Mouse (Mus musculus): ENCODE results near the gene Trp53bp1. TPM values are rescaled to one million over a fixed set of nuclear protein-coding genes. Genes with fewer than 3 reads are reported as not detected.

Trp53bp1 gene
- polyA plus RNA-seq (2021), result 58.4 TPM

GRCm38 (mm10) chr2:121271236-121271927 is at the start of gene Trp53bp1:
Gene Trp53bp1 (minus strand): TSS chr2:121271407.
- ChIA-PET CTCF (no interaction called here), POLR2A (interaction anchor here (0.6 kb wide), 1 partner anchor 42 kb away, joined by 4 read pairs; no protein-coding TSS in a partner anchor)
- in situ Hi-C loops (cut with MboI; ENCODE audit: low pct_unique_long_range_greater_than_20kb), result no loop called here
- TF ChIP-seq CTCF (IDR thresholded peaks at IDR 0.05), result no peak
- peaks cover 6% of the 10 kb centered on the region for H3K27me3 ChIP-seq
- ATAC-seq (peak; percentile 93), DNase-seq (ENCODE audit: low read depth, low spot score) (peak; percentile 63)

GRCm38 (mm10) chr2:121316278-121316677 is 45.1 kb upstream of the Trp53bp1 start:
- CTCF ChIA-PET, result no interaction called here
- ATAC-seq, result no peak
- TF ChIP-seq CTCF (IDR thresholded peaks at IDR 0.05), result no peak
- no peaks in the 10 kb centered on the region for H3K27me3 ChIP-seq
- in situ Hi-C loops (cut with MboI; ENCODE audit: low pct_unique_long_range_greater_than_20kb), result no loop called here
- DNase-seq (ENCODE audit: low read depth, low spot score), result no peak
- POLR2A ChIA-PET, result no interaction called here

GRCm38 (mm10) chr2:121308997-121309416 is 37.8 kb upstream of the Trp53bp1 start:
- no peak for TF ChIP-seq CTCF (IDR thresholded peaks at IDR 0.05)
- no peaks in the 10 kb centered on the region for H3K27me3 ChIP-seq
- ChIA-PET CTCF (interaction anchor here (1.1 to 1.5 kb wide), 2 partner anchors 10 to 15 kb away, joined by 3 to 6 read pairs; no protein-coding TSS in a partner anchor), POLR2A (interaction anchor here (0.6 kb wide), 1 partner anchor 17 kb away, joined by 4 read pairs; no protein-coding TSS in a partner anchor)
- ATAC-seq, result no peak
- DNase-seq (ENCODE audit: low read depth, low spot score), result no peak
- in situ Hi-C loops (cut with MboI; ENCODE audit: low pct_unique_long_range_greater_than_20kb), result no loop called here

GRCm38 (mm10) chr2:121300036-121300435 is 28.8 kb upstream of the Trp53bp1 start:
- ATAC-seq (no peak), DNase-seq (ENCODE audit: low read depth, low spot score) (no peak)
- in situ Hi-C loops (cut with MboI; ENCODE audit: low pct_unique_long_range_greater_than_20kb), result no loop called here
- TF ChIP-seq CTCF (IDR thresholded peaks at IDR 0.05), result no peak
- ChIA-PET POLR2A (no interaction called here), CTCF (interaction anchor here (1.0 kb wide), 1 partner anchor 10 kb away, joined by 3 read pairs; no protein-coding TSS in a partner anchor)
- no peaks in the 10 kb centered on the region for H3K27me3 ChIP-seq

- in situ Hi-C loops (cut with MboI; ENCODE audit: low pct_unique_long_range_greater_than_20kb), result no loop called here
- ATAC-seq, result no peak
- no peak for TF ChIP-seq CTCF (IDR thresholded peaks at IDR 0.05)
- CTCF ChIA-PET, result interaction anchor here (1.0 kb wide), 1 partner anchor 9 kb away, joined by 3 read pairs; no protein-coding TSS in a partner anchor
- DNase-seq (ENCODE audit: low read depth, low spot score), result no peak
- POLR2A ChIA-PET, result no interaction called here
- no peaks in the 10 kb centered on the region for H3K27me3 ChIP-seq
Observed at GRCm38 (mm10) chr2:121299471-121299870, 28.3 kb upstream of the Trp53bp1 start.

GRCm38 (mm10) chr2:121298131-121298530 is 26.9 kb upstream of the Trp53bp1 start:
- ATAC-seq, result no peak
- no peaks in the 10 kb centered on the region for H3K27me3 ChIP-seq
- in situ Hi-C loops (cut with MboI; ENCODE audit: low pct_unique_long_range_greater_than_20kb), result no loop called here
- no peak for DNase-seq (ENCODE audit: low read depth, low spot score)
- POLR2A ChIA-PET, result interaction anchor here (0.8 kb wide), 1 partner anchor 10 kb away, joined by 5 read pairs; no protein-coding TSS in a partner anchor
- no peak for TF ChIP-seq CTCF (IDR thresholded peaks at IDR 0.05)
- CTCF ChIA-PET, result interaction anchor here (1.2 kb wide), 1 partner anchor 9 kb away, joined by 3 read pairs; no protein-coding TSS in a partner anchor

- CTCF ChIA-PET, result interaction anchor here (1.2 kb wide), 1 partner anchor 9 kb away, joined by 3 read pairs; no protein-coding TSS in a partner anchor
- POLR2A ChIA-PET, result interaction anchor here (0.8 kb wide), 1 partner anchor 11 kb away, joined by 5 read pairs; no protein-coding TSS in a partner anchor
- ATAC-seq (no peak), DNase-seq (ENCODE audit: low read depth, low spot score) (no peak)
- TF ChIP-seq CTCF (IDR thresholded peaks at IDR 0.05), result no peak
- H3K27me3 ChIP-seq, result no peaks in the 10 kb centered on the region
- in situ Hi-C loops (cut with MboI; ENCODE audit: low pct_unique_long_range_greater_than_20kb), result no loop called here
Observed at GRCm38 (mm10) chr2:121297701-121298100, 26.5 kb upstream of the Trp53bp1 start.

GRCm38 (mm10) chr2:121296754-121297231 is 25.6 kb upstream of the Trp53bp1 start:
- CTCF ChIA-PET, result interaction anchor here (1.4 kb wide), 1 partner anchor 23 kb away, joined by 3 read pairs; no protein-coding TSS in a partner anchor
- DNase-seq (ENCODE audit: low read depth, low spot score) (no peak), ATAC-seq (no peak)
- TF ChIP-seq CTCF (IDR thresholded peaks at IDR 0.05), result no peak
- POLR2A ChIA-PET, result no interaction called here
- no peaks in the 10 kb centered on the region for H3K27me3 ChIP-seq
- in situ Hi-C loops (cut with MboI; ENCODE audit: low pct_unique_long_range_greater_than_20kb), result no loop called here

- DNase-seq (ENCODE audit: low read depth, low spot score), result no peak
- ChIA-PET POLR2A (interaction anchor here (1.4 kb wide), 1 partner anchor 11 kb away, joined by 3 read pairs; no protein-coding TSS in a partner anchor), CTCF (interaction anchor here (1.4 kb wide), 1 partner anchor 24 kb away, joined by 3 read pairs; no protein-coding TSS in a partner anchor)
- H3K27me3 ChIP-seq, result no peaks in the 10 kb centered on the region
- no peak for TF ChIP-seq CTCF (IDR thresholded peaks at IDR 0.05)
- ATAC-seq, result no peak
- in situ Hi-C loops (cut with MboI; ENCODE audit: low pct_unique_long_range_greater_than_20kb), result no loop called here
Observed at GRCm38 (mm10) chr2:121295608-121296571, 24.7 kb upstream of the Trp53bp1 start.

Measured in Patski (cell line).